Mouse (Mus musculus): ENCODE measurements at regions not wholly inside any gene's neighbourhood (a gene's known extent, or its start where the extent isn't known, plus 50 kb on each side); places are given as distances from the start of the nearest gene placed in this dataset.
A peak's percentile ranks its signal among the peaks of the same experiment; 100 is the strongest.

GRCm38 (mm10) chr6:104028439-104029091, 464.0 kb upstream of the Cntn6 start:
- TF ChIP-seq CTCF (IDR thresholded peaks at IDR 0.05; ENCODE audit: low read depth) (peak; percentile 56), EP300 (IDR thresholded peaks at IDR 0.05; ENCODE audit: low read depth) (no peak)

Measured in liver, embryonic 14.5 days (tissue).